Mouse (Mus musculus) kidney, adult 2 months (tissue): ENCODE measurements around the gene Nrl. TPM values are rescaled to one million over a fixed set of nuclear protein-coding genes. Genes with fewer than 3 reads are reported as not detected.
A peak's percentile ranks its signal among the peaks of the same experiment; 100 is the strongest.

Experiments used
- DNase-seq: peaks from one replicate; pipeline ENCODE4 v3.0.0; 2021
- H3K27ac ChIP-seq: fragments of 200-500 bp; 2 replicates; pipeline ENCODE4 v1.5.1; 2012; ENCODE audit warnings: low read depth, low read length, control low read depth, inconsistent platforms; ENCODE audit not compliant: insufficient read depth
- H3K27me3 ChIP-seq: fragments of 200-500 bp; replicated peaks from 2 replicates; pipeline ENCODE4 v1.6.1; 2012; ENCODE audit warnings: mild to moderate bottlenecking, moderate library complexity, low read length, inconsistent platforms; ENCODE audit not compliant: control insufficient read depth, insufficient read depth
- H3K36me3 ChIP-seq: fragments of 200-500 bp; 2 replicates; pipeline ENCODE4 v1.6.1; 2012; ENCODE audit warnings: mild to moderate bottlenecking, moderate library complexity, low read length, inconsistent platforms; ENCODE audit not compliant: control insufficient read depth, insufficient read depth
- H3K4me1 ChIP-seq: fragments of 200-500 bp; 2 replicates; pipeline ENCODE4 v1.6.1; 2011; ENCODE audit warnings: low read length; ENCODE audit not compliant: control insufficient read depth, insufficient read depth
- H3K4me3 ChIP-seq: fragments of 200-500 bp; 2 replicates; pipeline ENCODE4 v1.5.1; 2011; ENCODE audit warnings: mild to moderate bottlenecking, low read depth, low read length, control low read depth; ENCODE audit not compliant: insufficient read depth
- CTCF ChIP-seq: fragments of 200-500 bp; conservative IDR thresholded peaks from 2 replicates; pipeline ENCODE4 v1.5.1; 2011; ENCODE audit warnings: low read depth, mild to moderate bottlenecking, control low read depth, low read length, moderate library complexity, mixed read lengths; ENCODE audit not compliant: insufficient read depth, insufficient read length
- POLR2A ChIP-seq: fragments of 200-500 bp; IDR thresholded peaks from one replicate; pipeline ENCODE4 v1.6.1; 2011; ENCODE audit warnings: low read depth, low read length, control low read depth
- WGBS: fragments of 180-500 bp; shearing (Covaris S2); methylation state at CpG from one replicate; pipeline ENCODE4 v1.1.7; 2018; 5-methylcytosine and 5-hydroxymethylcytosine counted together
- polyA plus RNA-seq: library from polyadenylated mRNA; depleted of rRNA; stranded (reverse); fragments of >200 nt; gene quantifications from 2 replicates; pipeline ENCODE4 v1.2.3, GENCODE M21; 2012; rRNA removed

Gene Nrl
- not detected in 2 replicates for polyA plus RNA-seq

- TF ChIP-seq POLR2A, result no peak
- no peak for TF ChIP-seq CTCF
- no peak within 1 kb of the TSS for H3K27ac ChIP-seq
- H3K36me3 ChIP-seq, result no peaks in the 10 kb centered on the region
- WGBS, result 43% methylated on average over 8 of the region's 8 CpGs
- H3K27me3 ChIP-seq, result peaks cover 1% of the 10 kb centered on the region; the same call in 1 of the 2 replicates
- DNase-seq, result no peak
- H3K4me3 ChIP-seq, result no peak within 1 kb of the TSS
- H3K4me1 ChIP-seq, result no peaks in the 10 kb centered on the region
Observed at GRCm38 (mm10) chr14:55524785-55525184, at the start of gene Nrl. Gene Nrl, minus strand, starts transcription at chr14:55524981.

DNA sequence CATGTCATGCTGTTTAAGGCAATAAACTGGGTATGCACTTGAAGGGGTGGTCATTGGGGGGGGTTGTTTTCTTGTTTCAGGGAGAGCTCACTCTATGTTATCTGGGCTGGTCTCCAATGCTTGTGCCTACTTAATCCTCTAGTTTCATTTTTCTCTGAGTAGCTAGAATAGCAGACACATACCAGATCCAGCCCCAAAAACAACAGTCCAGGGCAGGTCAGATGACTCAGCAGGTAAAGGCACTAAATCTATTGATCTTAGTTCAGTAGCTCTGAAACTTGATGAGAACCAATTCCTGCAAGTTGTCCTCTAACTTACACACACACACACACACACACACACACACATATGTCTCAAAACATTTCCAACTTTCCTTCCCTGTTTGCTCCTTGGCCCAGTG is 47.0 kb upstream of the Nrl start:
- no peak overlapping the region for H3K4me3 ChIP-seq
- no peak for DNase-seq
- H3K27ac ChIP-seq, result no peak overlapping the region
- peaks cover 18% of the 10 kb centered on the region; the same call in 1 of the 2 replicates for H3K4me1 ChIP-seq
- TF ChIP-seq POLR2A (no peak), CTCF (no peak)
- H3K36me3 ChIP-seq, result peaks cover 3% of the 10 kb centered on the region; the same call in 1 of the 2 replicates
- no peaks in the 10 kb centered on the region for H3K27me3 ChIP-seq

DNA sequence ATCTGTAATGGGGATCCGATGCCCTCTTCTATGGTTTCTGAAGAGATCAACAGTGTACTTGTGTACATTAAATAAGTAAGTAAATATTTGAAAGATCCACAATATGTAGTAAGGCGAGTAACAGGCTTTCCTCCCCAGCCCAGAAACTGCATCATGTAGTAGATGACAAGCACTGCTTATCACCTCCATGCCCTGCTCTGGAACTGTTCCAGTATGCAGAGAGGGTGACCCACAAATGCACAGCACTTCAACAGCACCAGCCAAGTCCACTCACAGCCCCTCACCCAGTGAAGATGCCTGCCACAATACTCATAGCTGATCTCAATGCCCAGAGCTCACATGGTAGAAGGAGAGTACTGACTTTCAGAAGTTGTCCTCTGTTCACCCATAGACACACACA is 45.8 kb upstream of the Nrl start:
- no peaks in the 10 kb centered on the region for H3K27me3 ChIP-seq
- no peak overlapping the region for H3K4me3 ChIP-seq
- H3K4me1 ChIP-seq, result peaks cover 15% of the 10 kb centered on the region; the same call in 1 of the 2 replicates
- 96% methylated on average over 2 of the region's 2 CpGs for WGBS
- H3K27ac ChIP-seq, result no peak overlapping the region
- TF ChIP-seq POLR2A, result no peak
- no peak for TF ChIP-seq CTCF
- no peak for DNase-seq
- H3K36me3 ChIP-seq, result peaks cover 3% of the 10 kb centered on the region; the same call in 1 of the 2 replicates

- Histone ChIP-seq H3K4me3 (no peak overlapping the region), H3K27ac (peak overlapping the region; percentile 85), H3K27me3 (no peaks in the 10 kb centered on the region), H3K36me3 (peaks cover 5% of the 10 kb centered on the region; the same call in 1 of the 2 replicates), H3K4me1 (peaks cover 11% of the 10 kb centered on the region; the same call in 1 of the 2 replicates)
- WGBS, result 40% methylated on average over 3 of the region's 3 CpGs
- DNase-seq, result peak; percentile 68
- no peak for TF ChIP-seq POLR2A
- TF ChIP-seq CTCF, result no peak
Observed at GRCm38 (mm10) chr14:55567496-55567895, 42.7 kb upstream of the Nrl start.

GRCm38 (mm10) chr14:55565748-55566147 is 41.0 kb upstream of the Nrl start:
- WGBS, result 83% methylated on average over 3 of the region's 3 CpGs
- DNase-seq, result no peak
- H3K27me3 ChIP-seq, result no peaks in the 10 kb centered on the region
- H3K4me1 ChIP-seq, result peaks cover 19% of the 10 kb centered on the region
- H3K27ac ChIP-seq, result no peak overlapping the region
- H3K36me3 ChIP-seq, result peaks cover 5% of the 10 kb centered on the region; the same call in 1 of the 2 replicates
- peak; percentile 43; the same call in 1 of the 2 replicates for TF ChIP-seq CTCF
- TF ChIP-seq POLR2A, result no peak
- no peak overlapping the region for H3K4me3 ChIP-seq

- no peak overlapping the region for H3K4me3 ChIP-seq
- no peak for TF ChIP-seq POLR2A
- no peak for TF ChIP-seq CTCF
- no peaks in the 10 kb centered on the region for H3K27me3 ChIP-seq
- H3K4me1 ChIP-seq, result peaks cover 19% of the 10 kb centered on the region
- 95% methylated on average over 11 of the region's 11 CpGs for WGBS
- H3K27ac ChIP-seq, result no peak overlapping the region
- H3K36me3 ChIP-seq, result peaks cover 2% of the 10 kb centered on the region; the same call in 1 of the 2 replicates
- no peak for DNase-seq
Observed at GRCm38 (mm10) chr14:55563249-55563648, 38.5 kb upstream of the Nrl start.

GRCm38 (mm10) chr14:55561860-55562259 is 37.1 kb upstream of the Nrl start:
- H3K36me3 ChIP-seq, result peaks cover 2% of the 10 kb centered on the region; the same call in 1 of the 2 replicates
- no peak for TF ChIP-seq POLR2A
- TF ChIP-seq CTCF, result no peak
- peak overlapping the region; percentile 43 for H3K4me3 ChIP-seq
- H3K4me1 ChIP-seq, result peaks cover 13% of the 10 kb centered on the region
- peak; percentile 34 for DNase-seq
- peak overlapping the region; percentile 33; the same call in 1 of the 2 replicates for H3K27ac ChIP-seq
- WGBS, result 47% methylated on average over 10 of the region's 10 CpGs
- no peaks in the 10 kb centered on the region for H3K27me3 ChIP-seq
